Mouse (Mus musculus) G1E (cell line): Measurements from ENCODE around the gene Lpar2.

Experiments
- CTCF ChIP-seq: IDR thresholded peaks from 2 replicates; pipeline ENCODE4 v1.5.1; 2012; ENCODE audit warnings: low read depth, low read length, inconsistent platforms, mixed read lengths
- GATA2 ChIP-seq: IDR thresholded peaks from 2 replicates; pipeline ENCODE4 v1.6.1; 2012; ENCODE audit warnings: low read depth, low read length, inconsistent platforms, borderline replicate concordance
- TAL1 ChIP-seq: conservative IDR thresholded peaks from 2 replicates; pipeline ENCODE4 v1.6.1; 2012; ENCODE audit warnings: low read depth, low read length, inconsistent platforms, mixed read lengths

DNA sequence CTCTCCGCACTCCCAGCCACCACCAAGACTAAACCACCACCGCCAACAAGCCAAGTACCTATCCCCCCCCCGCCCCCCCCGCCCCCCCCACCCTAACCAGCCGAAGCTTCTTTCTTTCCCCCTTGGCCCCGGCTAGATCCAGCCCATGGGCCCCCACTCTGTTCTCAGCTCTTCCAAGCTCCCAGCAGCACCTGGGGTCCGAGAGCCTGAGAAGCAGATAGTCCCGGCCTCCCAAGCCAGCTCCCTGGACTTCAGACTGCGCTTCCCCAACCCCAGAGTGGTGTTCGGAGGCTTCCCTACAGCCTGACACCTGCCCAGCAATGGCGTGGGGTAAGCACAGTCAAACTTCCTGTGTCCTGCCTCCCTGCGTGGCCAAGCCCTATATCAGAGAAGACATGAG lies 45.1 kb upstream of the Lpar2 start:
- TF ChIP-seq GATA2: no peak
- TF ChIP-seq TAL1: no peak
- TF ChIP-seq CTCF: no peak
